Mouse (Mus musculus): Measurements from ENCODE around the gene Ermp1.

- TF ChIP-seq CTCF (IDR thresholded peaks at IDR 0.05; ENCODE audit: low read depth) (peak; percentile 99), EP300 (IDR thresholded peaks at IDR 0.05; ENCODE audit: low read depth) (no peak)
Measured at GRCm38 (mm10) chr19:29647651-29648549, at the start of gene Ermp1.

All from liver, postnatal 0 days (tissue).